Mouse (Mus musculus): ENCODE measurements around the gene Shb. TPM values are rescaled to one million over a fixed set of nuclear protein-coding genes. Genes with fewer than 3 reads are reported as not detected.

The Shb gene
- polyA plus RNA-seq, 1 experiment from 2014 or later, result 6.6 TPM

GRCm38 (mm10) chr4:45543481-45544051, 11.3 kb upstream of the Shb start:
- Histone ChIP-seq H3K27me3 (no peaks in the 10 kb centered on the region; the same call in 1 of the 2 replicates), H3K27ac (0 out of 2 replicates have a peak overlapping the region, but pooled peaks have one; percentile 25), H3K9ac (replicated peaks) (no peak overlapping the region), H3K36me3 (no peaks in the 10 kb centered on the region), H3K4me3 (replicated peaks) (no peak overlapping the region), H3K4me1 (replicated peaks) (peaks cover 27% of the 10 kb centered on the region), H3K9me3 (0 out of 2 replicates have a peak, but pooled peaks cover 3% of the 10 kb centered on the region), H3K4me2 (no peak overlapping the region)
- 57% methylated on average over 3 of the region's 3 CpGs for WGBS
- ATAC-seq (ENCODE audit: insufficient number of reproducible peaks, insufficient read depth, low FRiP score, low TSS enrichment, low read depth), result peak; percentile 48; the same call in 1 of the 2 replicates

- no peak overlapping the region for H3K4me3 ChIP-seq (replicated peaks)
- H3K4me2 ChIP-seq, result no peak overlapping the region
- H3K36me3 ChIP-seq, result no peaks in the 10 kb centered on the region
- peaks cover 25% of the 10 kb centered on the region for H3K4me1 ChIP-seq (replicated peaks)
- no peak overlapping the region for H3K27ac ChIP-seq
- ATAC-seq (ENCODE audit: insufficient number of reproducible peaks, insufficient read depth, low FRiP score, low TSS enrichment, low read depth), result no peak
- no peak overlapping the region for H3K9ac ChIP-seq (replicated peaks)
- H3K27me3 ChIP-seq, result no peaks in the 10 kb centered on the region; the same call in 1 of the 2 replicates
- H3K9me3 ChIP-seq, result 0 out of 2 replicates have a peak, but pooled peaks cover 3% of the 10 kb centered on the region
- WGBS, result 38% methylated on average over 15 of the region's 15 CpGs
Observed at GRCm38 (mm10) chr4:45540151-45540933, 8.1 kb upstream of the Shb start.

- Histone ChIP-seq H3K36me3 (no peaks in the 10 kb centered on the region), H3K4me2 (no peak overlapping the region), H3K27ac (no peak overlapping the region), H3K27me3 (no peaks in the 10 kb centered on the region; the same call in 1 of the 2 replicates), H3K9me3 (no peaks in the 10 kb centered on the region), H3K9ac (replicated peaks) (no peak overlapping the region), H3K4me3 (replicated peaks) (no peak overlapping the region), H3K4me1 (replicated peaks) (peaks cover 27% of the 10 kb centered on the region)
- no peak for ATAC-seq (ENCODE audit: insufficient number of reproducible peaks, insufficient read depth, low FRiP score, low TSS enrichment, low read depth)
Observed at GRCm38 (mm10) chr4:45539187-45539586, 6.9 kb upstream of the Shb start.

GRCm38 (mm10) chr4:45533436-45533940, 1.2 kb upstream of the Shb start:
- no peak for ATAC-seq (ENCODE audit: insufficient number of reproducible peaks, insufficient read depth, low FRiP score, low TSS enrichment, low read depth)
- Histone ChIP-seq H3K27ac (0 out of 2 replicates have a peak overlapping the region, but pooled peaks have one; percentile 37), H3K4me2 (no peak overlapping the region), H3K36me3 (no peaks in the 10 kb centered on the region), H3K9me3 (no peaks in the 10 kb centered on the region), H3K9ac (replicated peaks) (no peak overlapping the region), H3K4me1 (replicated peaks) (peaks cover 50% of the 10 kb centered on the region), H3K27me3 (no peaks in the 10 kb centered on the region), H3K4me3 (replicated peaks) (no peak overlapping the region)
- whole genome bisulfite sequencing, result 60% methylated on average over 1 of the region's 1 CpGs

GRCm38 (mm10) chr4:45530662-45531542, 1.4 kb downstream of the Shb start:
- H3K9me3 ChIP-seq, result no peaks in the 10 kb centered on the region
- H3K4me1 ChIP-seq (replicated peaks), result peaks cover 75% of the 10 kb centered on the region
- peak overlapping the region; percentile 61 for H3K4me3 ChIP-seq (replicated peaks)
- peak overlapping the region; percentile 95 for H3K4me2 ChIP-seq
- ATAC-seq (ENCODE audit: insufficient number of reproducible peaks, insufficient read depth, low FRiP score, low TSS enrichment, low read depth), result peak; percentile 88
- H3K9ac ChIP-seq (replicated peaks), result peak overlapping the region; percentile 88
- H3K36me3 ChIP-seq, result peaks cover 4% of the 10 kb centered on the region; the same call in 1 of the 2 replicates
- under 1% methylated on average over 47 of the region's 68 CpGs for WGBS
- peak overlapping the region; percentile 94 for H3K27ac ChIP-seq
- no peaks in the 10 kb centered on the region for H3K27me3 ChIP-seq

GRCm38 (mm10) chr4:45529986-45530597, 2.2 kb downstream of the Shb start:
- WGBS, result 1% methylated on average over 65 of the region's 89 CpGs
- peak overlapping the region; percentile 94 for H3K27ac ChIP-seq
- H3K36me3 ChIP-seq, result peaks cover 4% of the 10 kb centered on the region; the same call in 1 of the 2 replicates
- peak overlapping the region; percentile 95 for H3K4me2 ChIP-seq
- H3K9me3 ChIP-seq, result no peaks in the 10 kb centered on the region
- ATAC-seq (ENCODE audit: insufficient number of reproducible peaks, insufficient read depth, low FRiP score, low TSS enrichment, low read depth), result peak; percentile 2; the same call in 1 of the 2 replicates
- H3K27me3 ChIP-seq, result no peaks in the 10 kb centered on the region
- peak overlapping the region; percentile 61 for H3K4me3 ChIP-seq (replicated peaks)
- peak overlapping the region; percentile 88 for H3K9ac ChIP-seq (replicated peaks)
- H3K4me1 ChIP-seq (replicated peaks), result peaks cover 75% of the 10 kb centered on the region

- H3K27me3 ChIP-seq, result no peaks in the 10 kb centered on the region
- peaks cover 6% of the 10 kb centered on the region for H3K36me3 ChIP-seq
- peak overlapping the region; percentile 95 for H3K4me2 ChIP-seq
- no peak for ATAC-seq (ENCODE audit: insufficient number of reproducible peaks, insufficient read depth, low FRiP score, low TSS enrichment, low read depth)
- peak overlapping the region; percentile 61 for H3K4me3 ChIP-seq (replicated peaks)
- peak overlapping the region; percentile 94; the same call in 1 of the 2 replicates for H3K27ac ChIP-seq
- peaks cover 75% of the 10 kb centered on the region for H3K4me1 ChIP-seq (replicated peaks)
- under 1% methylated on average over 71 of the region's 71 CpGs for WGBS
- H3K9ac ChIP-seq (replicated peaks), result peak overlapping the region; percentile 88
- H3K9me3 ChIP-seq, result no peaks in the 10 kb centered on the region
Observed at GRCm38 (mm10) chr4:45529201-45529985, 2.9 kb downstream of the Shb start.

- 2% methylated on average over 21 of the region's 21 CpGs for WGBS
- Histone ChIP-seq H3K9ac (replicated peaks) (peak overlapping the region; percentile 88), H3K27ac (peak overlapping the region; percentile 37; the same call in 1 of the 2 replicates), H3K4me2 (peak overlapping the region; percentile 95), H3K27me3 (no peaks in the 10 kb centered on the region), H3K36me3 (peaks cover 8% of the 10 kb centered on the region), H3K4me3 (replicated peaks) (peak overlapping the region; percentile 61), H3K9me3 (no peaks in the 10 kb centered on the region), H3K4me1 (replicated peaks) (peaks cover 69% of the 10 kb centered on the region)
- no peak for ATAC-seq (ENCODE audit: insufficient number of reproducible peaks, insufficient read depth, low FRiP score, low TSS enrichment, low read depth)
Observed at GRCm38 (mm10) chr4:45528355-45529198, 3.7 kb downstream of the Shb start.

GRCm38 (mm10) chr4:45527562-45528354, 4.5 kb downstream of the Shb start:
- H3K36me3 ChIP-seq, result peaks cover 8% of the 10 kb centered on the region
- peak overlapping the region; percentile 88 for H3K9ac ChIP-seq (replicated peaks)
- peaks cover 64% of the 10 kb centered on the region for H3K4me1 ChIP-seq (replicated peaks)
- H3K4me2 ChIP-seq, result peak overlapping the region; percentile 95
- no peaks in the 10 kb centered on the region for H3K9me3 ChIP-seq
- WGBS, result 93% methylated on average over 2 of the region's 2 CpGs
- no peaks in the 10 kb centered on the region for H3K27me3 ChIP-seq
- peak overlapping the region; percentile 61 for H3K4me3 ChIP-seq (replicated peaks)
- no peak overlapping the region for H3K27ac ChIP-seq
- no peak for ATAC-seq (ENCODE audit: insufficient number of reproducible peaks, insufficient read depth, low FRiP score, low TSS enrichment, low read depth)

Data from limb, embryonic 12.5 days (tissue).